Mouse (Mus musculus) monocyte, adult 2 months (primary cell): ENCODE data around the gene Gfod1.

Source experiments
- DNase-seq, 2 experiments: peaks; one replicate each; pipeline ENCODE4 v3.0.0; 2022; ENCODE audit warnings: low spot score in 2 of 2, low read depth in 1 of 2

Gene Gfod1

GRCm38 (mm10) chr13:43231965-43232860 lies 71.8 kb downstream of the Gfod1 start:
- DNase-seq: no peak

DNA sequence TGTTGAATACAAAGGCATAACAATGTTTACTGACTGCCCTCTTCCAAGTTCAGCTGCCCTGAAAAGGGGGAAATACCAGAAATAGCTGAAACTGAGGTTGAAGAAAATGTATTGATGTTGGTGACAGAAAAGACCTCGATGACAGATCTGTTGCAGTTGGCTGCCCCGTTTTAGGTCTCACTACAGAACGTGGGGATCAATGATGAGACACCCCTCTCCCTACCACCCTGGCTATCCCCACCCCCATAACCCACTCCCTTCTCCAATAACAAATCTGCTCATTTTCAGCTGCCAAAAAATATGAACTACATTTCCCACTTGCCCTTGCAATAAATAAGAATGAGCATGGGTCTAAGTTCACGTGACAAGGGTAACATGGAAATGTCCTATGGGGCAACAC lies 73.1 kb downstream of the Gfod1 start:
- no peak for DNase-seq

- DNase-seq: no peak
Measured at GRCm38 (mm10) chr13:43230238-43230637, 73.7 kb downstream of the Gfod1 start.

DNA sequence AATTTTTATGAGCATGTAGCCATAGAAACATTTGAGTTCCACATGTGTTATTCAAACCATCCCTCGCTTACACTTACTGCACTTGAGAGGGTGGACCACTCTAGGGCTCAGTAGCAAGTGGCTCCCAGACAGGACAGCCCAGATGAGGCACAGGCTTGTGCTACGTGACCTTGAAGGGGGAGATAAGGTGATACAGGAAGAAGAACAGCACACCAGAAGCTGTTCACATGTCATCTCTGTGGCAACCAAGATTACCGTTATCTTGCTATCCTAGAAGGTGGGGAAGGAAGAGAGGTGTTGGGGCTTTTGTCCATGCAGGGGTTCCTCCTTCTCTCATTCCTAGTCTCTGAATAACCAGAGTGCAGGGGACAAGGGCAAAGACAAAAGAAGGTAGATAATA lies 74.2 kb downstream of the Gfod1 start:
- no peak for DNase-seq

DNA sequence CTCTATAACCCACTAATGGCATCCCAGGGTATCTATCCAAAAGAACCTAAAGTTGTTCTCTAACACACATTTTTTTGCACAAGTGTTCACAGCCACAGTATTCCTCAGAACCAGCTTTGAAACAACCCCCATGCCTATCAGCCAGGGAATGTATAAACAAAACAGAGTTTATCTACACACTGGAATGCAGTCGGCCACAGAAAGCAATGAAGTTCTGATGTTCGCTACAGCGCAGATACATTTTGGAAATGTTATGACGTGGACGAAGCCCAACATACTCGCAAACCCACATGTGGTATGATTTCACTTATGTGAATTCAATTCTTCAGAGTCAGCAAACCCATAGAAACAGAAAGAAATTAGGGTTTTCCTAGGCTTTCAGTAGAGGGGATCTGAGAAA lies 75.8 kb downstream of the Gfod1 start:
- no peak for DNase-seq

DNA sequence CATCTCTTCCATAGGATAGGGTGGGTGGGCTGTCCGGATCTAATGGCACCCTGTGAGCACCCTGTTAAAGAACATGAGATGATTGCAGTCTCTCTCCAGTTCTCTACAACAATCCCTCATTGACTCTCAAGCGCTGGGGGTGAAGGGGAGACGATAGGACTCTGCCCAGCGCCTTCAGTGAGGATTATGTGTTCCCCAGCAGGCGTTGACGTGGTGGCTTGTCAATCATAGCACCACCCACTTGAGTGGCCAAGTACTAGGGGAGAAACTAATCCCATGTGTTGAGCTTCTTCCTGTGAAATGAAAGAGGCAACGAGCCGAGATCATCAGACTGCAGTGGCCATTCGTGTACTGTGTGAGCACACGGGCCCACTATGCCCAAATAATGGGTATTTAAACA lies 77.9 kb downstream of the Gfod1 start:
- no peak for DNase-seq

- no peak for DNase-seq
Measured at GRCm38 (mm10) chr13:43225161-43225560, 78.8 kb downstream of the Gfod1 start.

DNA sequence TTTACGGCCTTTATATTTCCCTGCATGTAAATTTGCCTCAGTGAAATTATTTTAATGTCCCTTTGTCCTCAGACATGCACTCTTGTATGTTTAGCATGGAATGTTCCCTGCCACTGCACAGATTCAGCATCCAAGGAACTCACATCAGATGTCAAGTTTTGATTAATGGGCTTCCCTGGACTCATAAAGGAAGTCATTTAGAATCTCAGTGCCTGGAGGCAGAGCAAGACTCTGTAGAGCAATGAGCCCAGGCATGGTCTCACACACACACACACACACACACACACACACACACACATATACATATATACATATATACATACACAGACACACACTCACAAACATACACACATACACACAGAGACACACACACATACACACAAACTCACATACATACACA lies 81.9 kb downstream of the Gfod1 start:
- no peak for DNase-seq

GRCm38 (mm10) chr13:43221290-43221689 lies 82.7 kb downstream of the Gfod1 start:
- DNase-seq: no peak

- no peak for DNase-seq
Measured at GRCm38 (mm10) chr13:43220635-43221034, 83.3 kb downstream of the Gfod1 start.

DNA sequence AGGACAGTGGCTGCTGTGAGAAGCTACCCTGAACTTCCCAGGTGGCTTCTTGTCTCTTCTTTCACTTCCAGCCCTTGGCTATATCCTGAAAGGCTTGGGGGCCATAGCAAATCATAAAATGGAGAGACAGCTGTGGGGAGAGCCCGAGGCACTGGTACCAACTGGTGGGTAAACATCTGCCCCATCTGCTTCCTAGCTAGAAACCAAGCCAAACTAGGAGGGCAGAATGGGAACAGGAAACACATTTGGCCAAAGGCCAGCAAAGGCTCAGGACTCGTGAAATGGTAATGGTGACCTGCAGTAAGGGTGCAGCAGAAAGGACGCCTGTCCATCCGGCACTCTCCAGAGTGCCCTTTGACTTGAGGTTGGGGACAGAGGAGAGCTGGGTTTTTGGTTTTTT lies 85.2 kb downstream of the Gfod1 start:
- no peak for DNase-seq

- no peak for DNase-seq
Measured at GRCm38 (mm10) chr13:43218284-43218683, 85.7 kb downstream of the Gfod1 start.

DNA sequence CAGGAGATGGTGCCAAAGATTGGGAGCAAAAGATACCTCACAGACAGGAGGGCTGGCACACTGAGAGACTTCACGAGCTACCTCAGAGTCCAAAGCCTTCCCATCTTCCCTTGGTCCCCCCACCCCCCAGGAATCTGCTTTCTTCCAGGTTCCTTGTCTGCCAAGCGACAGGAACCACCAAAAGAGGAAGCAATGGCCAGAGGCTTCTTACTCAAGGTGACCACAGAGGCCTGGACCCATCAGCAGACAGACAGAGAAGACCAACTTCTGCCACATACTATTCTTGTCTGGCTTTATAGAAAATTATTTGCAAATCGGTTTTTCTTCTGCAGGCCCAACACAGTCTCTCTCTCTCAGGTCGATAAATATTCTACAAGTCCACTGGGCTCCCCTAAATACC lies 86.3 kb downstream of the Gfod1 start:
- no peak for DNase-seq

GRCm38 (mm10) chr13:43217059-43217458 lies 86.9 kb downstream of the Gfod1 start:
- DNase-seq: no peak

DNA sequence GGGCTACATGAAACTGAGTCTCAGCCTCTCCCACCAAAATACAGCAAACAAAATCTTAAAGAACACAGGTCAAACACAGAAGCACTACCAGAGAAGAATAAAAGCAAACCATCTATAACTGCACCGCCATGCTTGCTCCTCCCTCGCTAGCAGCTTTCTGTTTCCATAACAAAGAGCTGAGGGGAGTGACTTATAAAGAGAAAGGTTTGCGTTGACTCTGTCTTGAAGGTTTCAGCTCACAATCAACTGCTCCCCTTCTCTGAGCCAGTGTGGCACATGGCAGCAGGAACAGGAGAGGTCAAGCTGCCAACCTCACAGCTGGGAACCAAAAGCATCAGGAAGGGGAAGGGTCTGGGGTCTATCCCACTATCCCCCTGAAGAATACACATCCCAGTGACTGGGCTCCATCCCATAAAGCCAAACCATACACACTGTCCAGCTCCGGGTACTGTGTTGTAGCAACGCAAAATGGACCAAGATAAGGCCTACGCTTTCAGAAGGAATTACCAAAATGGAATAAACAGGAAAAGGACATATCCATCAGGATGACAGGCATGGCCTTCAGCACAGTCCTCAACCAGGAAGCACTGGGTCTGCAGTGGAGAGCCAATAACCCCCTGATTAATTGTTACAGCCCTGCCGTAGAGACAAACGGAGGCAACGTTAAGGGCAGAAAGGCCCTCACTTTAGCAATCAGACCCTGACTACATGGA lies 87.8 kb downstream of the Gfod1 start:
- no peak for DNase-seq

- DNase-seq: no peak
Measured at GRCm38 (mm10) chr13:43215144-43215993, 88.6 kb downstream of the Gfod1 start.

DNA sequence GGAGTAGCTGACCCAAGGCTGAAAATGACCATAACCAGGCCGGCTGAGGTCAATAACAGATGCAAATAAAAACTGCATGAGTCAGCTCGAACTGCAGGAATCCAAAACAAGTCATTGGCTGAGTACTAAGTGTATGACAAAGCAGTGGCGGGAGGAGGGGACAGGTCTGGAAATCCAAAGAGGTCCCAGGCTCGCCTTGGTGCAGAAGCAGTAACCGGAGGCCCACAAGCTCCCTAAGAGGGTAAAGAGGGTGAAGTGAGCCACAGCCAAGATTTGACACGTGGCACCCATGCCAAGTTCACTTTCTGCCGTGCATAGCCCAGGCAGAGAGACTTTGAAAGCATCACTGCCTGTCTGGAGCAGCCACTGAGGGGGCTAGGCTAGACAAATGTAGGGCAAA lies 91.6 kb downstream of the Gfod1 start:
- DNase-seq: no peak

- no peak for DNase-seq
Measured at GRCm38 (mm10) chr13:43210956-43211355, 93.0 kb downstream of the Gfod1 start.

GRCm38 (mm10) chr13:43209560-43209959 lies 94.4 kb downstream of the Gfod1 start:
- peak in 1 of 2 experiments; percentile 56 for DNase-seq

DNA sequence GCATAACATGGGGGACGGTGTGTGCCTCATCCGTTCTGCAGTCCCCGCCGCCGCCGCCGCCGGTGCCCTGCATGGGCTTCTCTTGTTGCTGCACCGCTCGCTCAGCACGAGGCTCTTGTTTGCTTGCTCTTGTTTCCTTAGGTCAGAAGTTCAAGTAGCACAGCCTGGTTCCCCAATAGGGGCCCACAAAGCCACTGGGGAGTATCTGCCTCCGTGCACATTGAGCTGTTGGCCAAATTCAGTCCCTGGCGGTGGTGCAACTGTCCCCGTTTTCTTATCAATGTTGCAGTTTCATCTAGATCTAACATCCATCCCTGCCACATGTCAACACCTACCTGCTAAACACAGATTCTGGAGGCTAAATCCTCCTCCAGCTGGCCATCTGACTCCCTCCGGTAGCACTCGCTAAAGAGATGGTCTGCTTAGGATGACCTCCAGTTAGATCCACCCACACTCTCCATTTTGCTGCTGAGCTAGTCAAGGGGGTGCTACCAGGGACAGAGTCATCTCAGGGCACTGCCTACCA lies 95.0 kb downstream of the Gfod1 start:
- DNase-seq: peak; percentile 33 to 44

DNA sequence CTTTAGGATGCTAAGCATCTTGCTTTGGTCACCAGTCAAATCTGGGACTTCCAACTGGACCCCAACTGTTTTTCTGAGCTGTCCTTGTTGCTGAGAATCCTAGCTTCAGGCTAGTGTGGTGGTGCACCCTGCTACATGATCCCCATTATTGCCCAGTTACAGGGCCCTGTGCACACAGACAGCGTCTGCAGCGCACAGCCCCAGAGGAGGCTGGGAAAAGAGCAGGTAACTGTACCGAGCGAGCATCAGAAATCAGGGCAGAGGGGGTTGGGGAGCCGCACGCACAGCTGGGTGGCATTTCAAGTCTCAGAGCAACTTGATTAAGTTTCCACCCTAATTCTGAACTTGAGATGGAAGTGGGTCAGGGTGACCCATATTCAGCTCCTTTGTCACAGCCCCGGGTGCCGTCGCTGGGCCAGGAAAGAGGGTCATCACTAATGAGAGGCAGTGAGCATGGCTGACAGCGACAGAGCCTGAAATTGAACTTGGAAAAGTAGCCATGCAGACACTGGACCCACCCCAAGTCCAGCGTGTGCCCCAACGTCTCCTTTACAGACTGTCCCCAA lies 97.8 kb downstream of the Gfod1 start:
- DNase-seq: no peak
